Mouse (Mus musculus) lung, adult 2 months (tissue): ENCODE data around the gene Pfkl. TPM values are rescaled to one million over a fixed set of nuclear protein-coding genes. Genes with fewer than 3 reads are reported as not detected.
"Not testable (repeated sequence)": the region's sequence is repeated elsewhere in the genome, so short reads cannot be mapped to it uniquely, and the experiment has no call there.

Experiments used
- DNase-seq: peaks from one replicate; pipeline ENCODE4 v3.0.0; 2022
- H3K4me1 ChIP-seq: fragments of 200-500 bp; 2 replicates; pipeline ENCODE4 v1.6.1; 2011; ENCODE audit warnings: low read length; ENCODE audit not compliant: control insufficient read depth, insufficient read depth
- H3K4me3 ChIP-seq: fragments of 200-500 bp; replicated peaks from 2 replicates; pipeline ENCODE3; 2011; ENCODE audit warnings: low read depth, mild to moderate bottlenecking, control low read depth, low read length; ENCODE audit errors: extremely low read depth
- CTCF ChIP-seq: fragments of 200-500 bp; IDR thresholded peaks from 2 replicates; pipeline ENCODE4 v1.5.1; 2011; ENCODE audit warnings: mild to moderate bottlenecking, low read length, control low read depth; ENCODE audit not compliant: insufficient read depth
- POLR2A ChIP-seq: fragments of 200-500 bp; IDR thresholded peaks from 2 replicates; pipeline ENCODE4 v1.6.1; 2011; ENCODE audit warnings: low read depth, mild to moderate bottlenecking, control low read depth, low read length, borderline replicate concordance; ENCODE audit errors: extremely low read depth
- WGBS: fragments of 180-500 bp; shearing (Covaris S2); methylation state at CpG from one replicate; pipeline ENCODE4 v1.1.7; 2018; 5-methylcytosine and 5-hydroxymethylcytosine counted together
- polyA plus RNA-seq: library from polyadenylated mRNA; depleted of rRNA; stranded (reverse); fragments of >200 nt; gene quantifications from 2 replicates; pipeline ENCODE4 v1.2.3, GENCODE M21; 2012

Gene Pfkl
- polyA plus RNA-seq, 1 experiment: 70.0 TPM

- DNase-seq: no peak
- WGBS: 82% methylated on average over 18 of the region's 18 CpGs
- TF ChIP-seq CTCF: no peak
- no peak for TF ChIP-seq POLR2A
- Histone ChIP-seq H3K4me3 (no peak overlapping the region), H3K4me1 (peaks cover 3% of the 10 kb centered on the region; the same call in 1 of the 2 replicates)
Observed at GRCm38 (mm10) chr10:78012661-78013495, 3.0 kb upstream of the Pfkl start.

GRCm38 (mm10) chr10:78011116-78011515 is 1.2 kb upstream of the Pfkl start:
- 86% methylated on average over 5 of the region's 5 CpGs for WGBS
- not testable (repeated sequence) for DNase-seq, H3K4me3 ChIP-seq, H3K4me1 ChIP-seq

DNA sequence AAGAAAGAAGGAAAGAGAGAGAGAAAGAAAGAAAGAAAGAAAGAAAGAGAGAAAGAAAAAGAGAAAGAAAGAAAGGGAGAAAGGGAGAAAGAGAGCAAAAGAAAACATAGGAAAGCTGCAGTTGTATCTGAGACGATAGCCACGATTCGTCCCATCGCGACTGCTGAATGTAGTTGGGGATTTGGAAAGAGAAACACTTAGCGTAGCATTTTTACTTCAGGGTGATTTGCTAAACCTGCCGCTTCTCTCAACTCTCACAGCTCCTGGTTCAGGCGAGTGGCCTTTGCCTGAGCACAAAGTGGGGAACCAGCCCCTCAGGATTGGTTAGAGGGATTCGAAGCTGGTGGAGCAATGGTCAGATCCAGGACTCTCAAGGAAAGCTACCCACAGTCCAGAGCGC is 452 bp upstream of the Pfkl start:
- TF ChIP-seq CTCF (no peak), POLR2A (no peak)
- Histone ChIP-seq H3K4me1 (peaks cover 3% of the 10 kb centered on the region; the same call in 1 of the 2 replicates), H3K4me3 (peak overlapping the region; percentile 0)
- WGBS: 14% methylated on average over 10 of the region's 10 CpGs
- peak; percentile 16 for DNase-seq

DNA sequence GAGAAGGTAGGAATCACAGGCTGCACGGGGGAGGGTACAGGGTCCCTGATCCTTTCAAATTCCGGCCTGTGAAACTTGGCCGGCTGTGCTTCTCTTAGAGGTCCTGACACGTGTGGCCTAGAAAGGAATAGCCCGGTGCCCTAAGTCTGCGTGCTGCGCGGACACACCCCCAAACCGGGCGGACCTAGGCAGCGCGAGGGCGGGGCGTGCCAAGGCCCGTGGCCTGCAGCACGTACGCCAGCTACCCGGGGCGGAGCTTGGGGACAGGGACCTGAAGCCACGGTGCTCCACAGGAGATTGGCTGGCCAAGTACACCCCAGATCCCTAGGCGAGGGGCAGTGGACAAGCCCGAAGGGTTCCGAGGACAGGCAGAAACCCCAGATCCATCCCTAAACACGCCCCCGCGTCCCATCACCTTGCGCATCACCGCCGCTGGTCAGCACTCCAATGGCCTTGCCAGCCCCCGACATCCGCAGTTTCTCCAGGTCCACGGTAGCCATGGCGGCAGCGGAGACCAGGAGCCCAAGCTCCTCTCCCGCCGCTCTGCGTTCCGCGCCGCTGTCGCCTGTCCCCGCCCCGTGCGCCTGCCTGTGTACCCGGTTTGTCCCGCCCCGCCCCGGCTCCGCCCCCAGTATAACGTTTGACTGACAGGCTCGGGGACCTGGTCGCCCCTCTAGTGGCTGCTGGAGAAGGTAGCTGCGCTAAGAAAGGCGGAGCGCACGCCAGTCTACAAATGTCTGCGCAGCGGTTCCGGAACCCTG is 519 bp downstream of the Pfkl start:
- Histone ChIP-seq H3K4me3 (peak overlapping the region; percentile 92), H3K4me1 (peaks cover 3% of the 10 kb centered on the region; the same call in 1 of the 2 replicates)
- under 1% methylated on average over 59 of the region's 59 CpGs for WGBS
- TF ChIP-seq CTCF (peak; percentile 47), POLR2A (peak; percentile 83; the same call in 1 of the 2 replicates)
- peak; percentile 93 for DNase-seq

GRCm38 (mm10) chr10:78008169-78008568 is 1.7 kb downstream of the Pfkl start:
- no peak for DNase-seq
- Histone ChIP-seq H3K4me1 (peaks cover 3% of the 10 kb centered on the region; the same call in 1 of the 2 replicates), H3K4me3 (no peak overlapping the region)
- no peak for TF ChIP-seq POLR2A
- no peak for TF ChIP-seq CTCF
- 87% methylated on average over 3 of the region's 3 CpGs for WGBS

DNA sequence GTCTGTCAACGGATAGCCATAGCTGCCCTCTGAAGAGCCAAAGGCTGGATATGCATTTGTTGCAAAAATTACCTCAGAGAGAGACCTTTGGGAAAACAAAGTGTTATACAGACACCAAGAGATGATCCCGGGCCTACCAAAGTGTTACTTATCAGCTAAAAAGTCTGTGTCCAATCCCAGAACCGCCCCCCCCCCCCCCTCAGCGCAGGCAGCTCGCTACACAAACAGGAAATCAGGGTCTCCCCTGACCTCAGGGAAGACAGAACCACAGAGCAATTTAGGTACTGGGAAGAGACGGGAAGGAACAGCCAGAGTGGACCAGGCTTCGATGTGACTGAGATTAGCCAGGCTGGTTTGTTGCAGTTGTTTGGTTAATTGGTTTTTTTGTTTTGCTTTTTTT is 2.7 kb downstream of the Pfkl start:
- TF ChIP-seq CTCF (no peak), POLR2A (no peak)
- WGBS: 43% methylated on average over 7 of the region's 7 CpGs
- DNase-seq: no peak
- Histone ChIP-seq H3K4me3 (no peak overlapping the region), H3K4me1 (peaks cover 3% of the 10 kb centered on the region; the same call in 1 of the 2 replicates)

- H3K4me1 ChIP-seq: peaks cover 3% of the 10 kb centered on the region; the same call in 1 of the 2 replicates
- no peak overlapping the region for H3K4me3 ChIP-seq
- 89% methylated on average over 4 of the region's 4 CpGs for WGBS
- no peak for DNase-seq
- no peak for TF ChIP-seq CTCF
- TF ChIP-seq POLR2A: no peak
Observed at GRCm38 (mm10) chr10:78005791-78006438, 4.0 kb downstream of the Pfkl start.

GRCm38 (mm10) chr10:78004479-78005100 is 5.3 kb downstream of the Pfkl start:
- no peak for DNase-seq
- TF ChIP-seq CTCF (no peak), POLR2A (no peak)
- WGBS: 89% methylated on average over 3 of the region's 3 CpGs
- Histone ChIP-seq H3K4me1 (peaks cover 3% of the 10 kb centered on the region; the same call in 1 of the 2 replicates), H3K4me3 (no peak overlapping the region)

DNA sequence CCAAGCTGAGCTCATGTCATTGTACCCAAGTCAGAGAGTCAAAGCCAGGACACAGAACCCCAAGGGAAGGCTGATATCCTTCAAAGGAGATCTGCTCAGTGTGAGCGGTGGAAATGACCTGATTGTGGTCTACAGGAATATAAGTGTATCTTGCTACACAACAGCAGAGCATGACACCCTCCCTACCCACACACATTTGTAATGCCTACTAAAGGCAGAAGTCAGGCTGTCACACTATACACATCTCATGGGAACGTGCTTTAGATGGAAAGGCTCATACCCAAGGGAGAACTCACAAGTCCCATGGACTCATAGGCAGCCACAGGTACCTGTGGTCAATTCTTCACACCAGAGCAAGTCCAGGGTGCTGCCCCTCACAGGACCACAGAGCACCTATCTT is 7.6 kb downstream of the Pfkl start:
- no peak for DNase-seq
- Histone ChIP-seq H3K4me1 (no peaks in the 10 kb centered on the region), H3K4me3 (no peak overlapping the region)
- TF ChIP-seq POLR2A: no peak
- no peak for TF ChIP-seq CTCF
- WGBS: 90% methylated on average over 2 of the region's 2 CpGs
